ENCODE assay signal across 8 mouse cellular contexts in genomic region chr9:32562409-32562808, GRCm38 (mm10). TPM values are rescaled to one million over a fixed set of nuclear protein-coding genes. Genes with fewer than 3 reads are reported as not detected.
DNase-seq lines count a peak whose midpoint lies in the region; ATAC-seq and TF ChIP-seq lines count a peak whose summit lies in the region.

No protein-coding gene starts in this region.

- TF ChIP-seq CTCF in liver, embryonic 14.5 days (IDR thresholded peaks at IDR 0.05; ENCODE audit: low read depth): peak; percentile 30; the same call in 1 of the 2 replicates
- peak; percentile 51; the same call in 1 of the 2 replicates for TF ChIP-seq CTCF in cortical plate, adult 2 months (IDR thresholded peaks at IDR 0.05; ENCODE audit: extremely low read depth, insufficient read depth, low read length)

- no peaks in the 10 kb centered on the region for H3K27me3 ChIP-seq in liver, embryonic 14.5 days (ENCODE audit: control insufficient read depth, insufficient read depth, low read length)
- H3K27me3 ChIP-seq in liver, embryonic 11.5 days (replicated peaks; ENCODE audit: control insufficient read depth, insufficient read depth, low read length): no peaks in the 10 kb centered on the region
- peaks cover 12% of the 10 kb centered on the region; the same call in 1 of the 2 replicates for H3K27me3 ChIP-seq in limb, embryonic 13.5 days

- no peak overlapping the region for H3K27ac ChIP-seq in liver, embryonic 14.5 days
- no peak overlapping the region for H3K27ac ChIP-seq in liver, embryonic 11.5 days (ENCODE audit: low read depth, low read length)
- no peak overlapping the region for H3K27ac ChIP-seq in cortical plate, adult 2 months (ENCODE audit: insufficient read depth, low read length)
- H3K27ac ChIP-seq in limb, embryonic 13.5 days: no peak overlapping the region

- peaks cover 10 to 32% of the 10 kb centered on the region in 2 experiments for H3K4me1 ChIP-seq in liver, embryonic 14.5 days (replicated peaks; ENCODE audit: control insufficient read depth in 2 of 2, insufficient read depth in 2 of 2, low read length in 1 of 2)
- H3K4me1 ChIP-seq in liver, embryonic 11.5 days (replicated peaks; ENCODE audit: control insufficient read depth, insufficient read depth, low read length): peaks cover 13% of the 10 kb centered on the region
- H3K4me1 ChIP-seq in cortical plate, adult 2 months (ENCODE audit: control insufficient read depth, insufficient read depth, low read length): no peaks in the 10 kb centered on the region
- H3K4me1 ChIP-seq in limb, embryonic 13.5 days: peaks cover 58% of the 10 kb centered on the region

- 13% methylated on average over 9 of the region's 9 CpGs for WGBS in liver, embryonic 14.5 days (ENCODE audit: insufficient replicate concordance)
- WGBS in liver, embryonic 11.5 days: 35% methylated on average over 9 of the region's 9 CpGs
- 19% methylated on average over 9 of the region's 9 CpGs for WGBS in limb, embryonic 13.5 days

- DNase-seq in liver, embryonic 14.5 days (ENCODE audit: low read depth in 3 of 3, low spot score in 3 of 3): no peak
- no peak for DNase-seq in liver, embryonic 11.5 days (ENCODE audit: low spot score)
- peak; percentile 46 to 62 for DNase-seq in natural killer cell, adult 2 months (ENCODE audit: low spot score in 2 of 2)
- no peak for DNase-seq in gastrocnemius, postnatal 25 days
- DNase-seq in right cerebral cortex, postnatal 14 days: no peak
- no peak for DNase-seq in neural tube, embryonic 10.5 days (ENCODE audit: extremely low spot score, low spot score)

- no peak for TF ChIP-seq EP300 in liver, embryonic 14.5 days (IDR thresholded peaks at IDR 0.05; ENCODE audit: low read depth)

- no peak overlapping the region for H3K4me3 ChIP-seq in liver, embryonic 14.5 days (ENCODE audit: insufficient read depth in 1 of 2, low read depth in 2 of 2, low read length in 2 of 2)
- no peak overlapping the region for H3K4me3 ChIP-seq in liver, embryonic 11.5 days (ENCODE audit: low read depth, low read length)
- no peak overlapping the region for H3K4me3 ChIP-seq in cortical plate, adult 2 months (ENCODE audit: insufficient read depth, low read length)
- H3K4me3 ChIP-seq in limb, embryonic 13.5 days: no peak overlapping the region

- ATAC-seq in liver, embryonic 14.5 days (ENCODE audit: insufficient read depth): no peak
- no peak for ATAC-seq in liver, embryonic 11.5 days (replicated peaks; ENCODE audit: low FRiP score)
- 0 out of 2 replicates have a peak, but pooled peaks have one; percentile 45 for ATAC-seq in limb, embryonic 13.5 days (ENCODE audit: low FRiP score, low read depth)

- no peaks in the 10 kb centered on the region for H3K36me3 ChIP-seq in liver, embryonic 14.5 days (replicated peaks; ENCODE audit: control insufficient read depth, insufficient read depth, low read depth)
- no peaks in the 10 kb centered on the region for H3K36me3 ChIP-seq in liver, embryonic 11.5 days (ENCODE audit: control insufficient read depth, insufficient read depth, low read length)
- H3K36me3 ChIP-seq in limb, embryonic 13.5 days: no peaks in the 10 kb centered on the region

- no peaks in the 10 kb centered on the region for H3K9me3 ChIP-seq in liver, embryonic 14.5 days (ENCODE audit: control insufficient read depth, low read length)
- no peaks in the 10 kb centered on the region for H3K9me3 ChIP-seq in liver, embryonic 11.5 days (ENCODE audit: control insufficient read depth, low read length)
- H3K9me3 ChIP-seq in limb, embryonic 13.5 days: no peaks in the 10 kb centered on the region

- H3K4me2 ChIP-seq in liver, embryonic 14.5 days (ENCODE audit: low read depth): peak overlapping the region; percentile 22; the same call in 1 of the 2 replicates
- no peak overlapping the region for H3K4me2 ChIP-seq in liver, embryonic 11.5 days
- peak overlapping the region; percentile 34 for H3K4me2 ChIP-seq in limb, embryonic 13.5 days (replicated peaks)

- no peak for TF ChIP-seq POLR2A in cortical plate, adult 2 months (IDR thresholded peaks at IDR 0.05; ENCODE audit: extremely low read depth, insufficient read depth, low read length)

- no peak overlapping the region for H3K9ac ChIP-seq in liver, embryonic 14.5 days (replicated peaks)
- no peak overlapping the region for H3K9ac ChIP-seq in liver, embryonic 11.5 days (ENCODE audit: low read depth, low read length)
- H3K9ac ChIP-seq in limb, embryonic 13.5 days: no peak overlapping the region

RNA-seq across cellular contexts. Expression of gene Fli1, which starts 19.7 kb away (rescaled TPM):
- polyA plus RNA-seq in liver, embryonic 14.5 days (2012; rRNA removed): 2.0 and 2.5 TPM in 2 replicates
- 6.2 and 6.9 TPM in 2 replicates for polyA plus RNA-seq in liver, embryonic 14.5 days (2014; fragmentation: Nextera tagmentation; extraction: Ambion mirVana)
- polyA plus RNA-seq in liver, embryonic 11.5 days (2014; fragmentation: Nextera tagmentation; extraction: Ambion mirVana): 23.1 and 24.3 TPM in 2 replicates
- 3.0 and 3.7 TPM in 2 replicates for polyA plus RNA-seq in cortical plate, adult 2 months (2012; rRNA removed)
- polyA plus RNA-seq in limb, embryonic 13.5 days (2015; fragmentation: Nextera tagmentation; extraction: Ambion mirVana): 34.3 and 37.9 TPM in 2 replicates
- 1 to 10 TPM; 7.3 to 9.4 TPM for total RNA-seq in gastrocnemius, postnatal 25 days (2021)

Comparison
In these comparisons a context has a peak if more than half of its experiments do, and no peak if none do; other contexts are left out.
1. DNase-seq: peak in natural killer cell, adult 2 months (2 of 2); none in liver, embryonic 14.5 days (0 of 3), liver, embryonic 11.5 days (single experiment), gastrocnemius, postnatal 25 days (single experiment), right cerebral cortex, postnatal 14 days (single experiment) and neural tube, embryonic 10.5 days (single experiment).